25 mouse cellular contexts compared by ENCODE assay signal in the genomic region with DNA sequence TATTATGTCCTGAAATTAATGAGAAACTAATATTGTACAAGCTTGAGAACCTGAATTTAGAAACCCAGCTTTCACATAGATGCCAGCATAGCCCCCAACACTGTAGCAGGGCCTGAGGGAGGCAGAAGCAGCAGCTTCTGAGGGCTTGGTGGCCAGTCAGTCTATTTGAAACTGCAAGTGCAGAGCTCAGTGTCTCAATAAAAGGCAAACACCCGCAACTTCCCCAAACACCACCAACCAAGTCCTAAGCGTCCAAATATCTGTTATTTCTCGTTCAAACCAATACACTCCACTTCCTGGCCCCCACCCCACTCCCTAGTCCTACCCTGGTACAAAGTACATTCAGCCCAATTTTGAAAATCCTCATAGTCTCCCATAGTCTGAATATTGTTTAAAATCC. TPM values are rescaled to one million over a fixed set of nuclear protein-coding genes. Genes with fewer than 3 reads are reported as not detected.
A peak's percentile ranks its signal among the peaks of the same experiment; 100 is the strongest.
DNase-seq lines count a peak whose midpoint lies in the region; ATAC-seq and TF ChIP-seq lines count a peak whose summit lies in the region.
"Had no signal": no experiment of that assay in that cellular context is flagged by ENCODE, and none has a peak within 500 bp of the region (broad histone marks: within the 10 kb centered on the region; RNA-seq: fewer than 3 reads in every experiment).

No protein-coding gene starts in this region.

- H3K4me2 ChIP-seq in liver, postnatal 0 days (ENCODE audit: low read depth, low read length): no peak overlapping the region
- no peak overlapping the region for H3K4me2 ChIP-seq in liver, embryonic 12.5 days
- H3K4me2 ChIP-seq: embryonic facial prominence, embryonic 13.5 days; heart, embryonic 11.5 days; heart, embryonic 15.5 days; hindbrain, embryonic 14.5 days had no signal

- H3K4me3 ChIP-seq in liver, postnatal 0 days (ENCODE audit: low read depth, low read length): no peak overlapping the region
- no peak overlapping the region for H3K4me3 ChIP-seq in liver, embryonic 12.5 days
- H3K4me3 ChIP-seq: embryonic facial prominence, embryonic 13.5 days; gastrocnemius, adult 2 months; heart, embryonic 15.5 days; hindbrain, embryonic 10.5 days had no signal

- no peaks in the 10 kb centered on the region for H3K36me3 ChIP-seq in liver, postnatal 0 days (replicated peaks; ENCODE audit: insufficient read depth, low read length)
- H3K36me3 ChIP-seq in liver, embryonic 12.5 days: no peaks in the 10 kb centered on the region
- H3K36me3 ChIP-seq: embryonic facial prominence, embryonic 13.5 days; heart, embryonic 15.5 days; hindbrain, embryonic 10.5 days had no signal

- 27% methylated on average over 3 of the region's 3 CpGs for WGBS in liver, postnatal 0 days (ENCODE audit: insufficient replicate concordance)
- whole genome bisulfite sequencing in liver, embryonic 12.5 days (ENCODE audit: insufficient replicate concordance): 23% methylated on average over 3 of the region's 3 CpGs

- DNase-seq in liver, postnatal 0 days: no peak
- DNase-seq in left cerebral cortex, postnatal 4 days: no peak
- DNase-seq in kidney, postnatal 14 days: no peak
- DNase-seq in embryo, embryonic 11 days: no peak
- DNase-seq: adrenal gland, postnatal 10 days; cerebellum, adult 11 months; cerebellum, adult 8-10 months; cerebellum, postnatal 14 days; gastrocnemius, adult 2 months; gastrocnemius, postnatal 25 days; heart, adult 18-20 months; heart, postnatal 14 days had no signal

- TF ChIP-seq EP300 in liver, postnatal 0 days (IDR thresholded peaks at IDR 0.05; ENCODE audit: low read depth): no peak

- no peak overlapping the region for H3K27ac ChIP-seq in liver, postnatal 0 days (ENCODE audit: low read depth)
- H3K27ac ChIP-seq in liver, embryonic 12.5 days: no peak overlapping the region
- H3K27ac ChIP-seq: embryonic facial prominence, embryonic 13.5 days; gastrocnemius, adult 2 months; heart, embryonic 15.5 days; hindbrain, embryonic 10.5 days; hindbrain, embryonic 14.5 days had no signal

- ATAC-seq in liver, postnatal 0 days: peak; percentile 15; the same call in 1 of the 2 replicates
- no peak for ATAC-seq in liver, embryonic 12.5 days
- peak; percentile 91 to 93 for ATAC-seq in hematopoietic stem cell, adult 5-6 weeks (replicated peaks in 1 of 2; ENCODE audit: insufficient read depth in 1 of 2, low FRiP score in 2 of 2, low TSS enrichment in 1 of 2, low read depth in 1 of 2, poor library complexity in 2 of 2, severe bottlenecking in 2 of 2)
- peak; percentile 50; the same call in 1 of the 2 replicates for ATAC-seq in monocyte, adult 5-6 weeks (replicated peaks; ENCODE audit: insufficient number of reproducible peaks, low FRiP score, low TSS enrichment, poor library complexity, severe bottlenecking)
- ATAC-seq: forebrain, embryonic 14.5 days had no signal

- no peaks in the 10 kb centered on the region for H3K9me3 ChIP-seq in liver, postnatal 0 days (ENCODE audit: low read length)
- no peaks in the 10 kb centered on the region for H3K9me3 ChIP-seq in liver, embryonic 12.5 days (replicated peaks)
- H3K9me3 ChIP-seq: embryonic facial prominence, embryonic 13.5 days; heart, embryonic 15.5 days; hindbrain, embryonic 10.5 days had no signal

- no peaks in the 10 kb centered on the region for H3K27me3 ChIP-seq in liver, postnatal 0 days (ENCODE audit: insufficient read depth, low read length)
- H3K27me3 ChIP-seq in liver, embryonic 12.5 days (replicated peaks): no peaks in the 10 kb centered on the region
- H3K27me3 ChIP-seq: embryonic facial prominence, embryonic 13.5 days; heart, embryonic 15.5 days had no signal

- intact Hi-C loops in left cerebral cortex, postnatal 4 days (cut with DNase I): no loop called here

- no peaks in the 10 kb centered on the region for H3K4me1 ChIP-seq in liver, postnatal 0 days (ENCODE audit: insufficient read depth)
- H3K4me1 ChIP-seq in liver, embryonic 12.5 days: no peaks in the 10 kb centered on the region
- H3K4me1 ChIP-seq: embryonic facial prominence, embryonic 13.5 days; heart, embryonic 15.5 days; hindbrain, embryonic 10.5 days had no signal

- no peak overlapping the region for H3K9ac ChIP-seq in liver, postnatal 0 days (replicated peaks)
- no peak overlapping the region for H3K9ac ChIP-seq in liver, embryonic 12.5 days
- H3K9ac ChIP-seq: embryonic facial prominence, embryonic 13.5 days; heart, embryonic 15.5 days; hindbrain, embryonic 14.5 days had no signal

- TF ChIP-seq CTCF in liver, postnatal 0 days (IDR thresholded peaks at IDR 0.05; ENCODE audit: low read depth): no peak

RNA-seq across cellular contexts. Expression of a gene that starts 6.1 kb away (rescaled TPM):
- polyA plus RNA-seq in liver, postnatal 0 days (2015; fragmentation: Nextera tagmentation; extraction: Ambion mirVana): not detected in 2 replicates
- not detected in 2 replicates for polyA plus RNA-seq in liver, embryonic 12.5 days (2016; fragmentation: Nextera tagmentation; extraction: Ambion mirVana)
- total RNA-seq in hematopoietic stem cell, adult 5-6 weeks (2017): not detected in 2 replicates
- 0.32 TPM in 1 of 3 replicates, not detected in the others for total RNA-seq in monocyte, adult 5-6 weeks (2017)
- not detected for total RNA-seq in left cerebral cortex, postnatal 4 days (2021)
- total RNA-seq: adrenal gland, postnatal 10 days; adrenal gland, postnatal 4 days; ES-E14; gastrocnemius, adult 2 months; gastrocnemius, postnatal 25 days; heart, adult 18-20 months; heart, postnatal 14 days had no signal
- polyA plus RNA-seq: brain, embryonic 14.5 days; cortical plate, adult 2 months; embryonic facial prominence, embryonic 13.5 days; forebrain, embryonic 14.5 days; heart, embryonic 11.5 days; heart, embryonic 15.5 days; hindbrain, embryonic 10.5 days; hindbrain, embryonic 14.5 days had no signal

RNA-seq across cellular contexts. Expression of a gene that starts 16.9 kb away (rescaled TPM):
- 12.3 and 15.0 TPM in 2 replicates for polyA plus RNA-seq in liver, postnatal 0 days (2015; fragmentation: Nextera tagmentation; extraction: Ambion mirVana)
- 28.9 and 29.1 TPM in 2 replicates for polyA plus RNA-seq in liver, embryonic 12.5 days (2016; fragmentation: Nextera tagmentation; extraction: Ambion mirVana)
- 98.7 and 107 TPM in 2 replicates for total RNA-seq in hematopoietic stem cell, adult 5-6 weeks (2017)
- total RNA-seq in monocyte, adult 5-6 weeks (2017): 65.8 to 92.3 TPM (median 76.7 TPM) in 3 replicates
- total RNA-seq in left cerebral cortex, postnatal 4 days (2021): 10 to 100 TPM; 65.3 to 65.4 TPM
